Mouse (Mus musculus) MEL (cell line): ENCODE data around the gene Dnah6.

Experiments
- BHLHE40 ChIP-seq: IDR thresholded peaks from 2 replicates; pipeline ENCODE4 v1.6.1; 2012; ENCODE audit warnings: low read depth, mild to moderate bottlenecking, inconsistent platforms, low read length, improper control_type of control experiment, borderline replicate concordance
- CTCF ChIP-seq, 3 experiments: IDR thresholded peaks in 2 of 3; conservative IDR thresholded peaks in 1 of 3; 2 replicates each; pipeline ENCODE4 v1.5.1; 2011 to 2012; ENCODE audit warnings: low read length in 3 of 3, low read depth in 2 of 3, mild to moderate bottlenecking in 2 of 3, improper control_type of control experiment in 1 of 3, inconsistent platforms in 1 of 3, mixed read lengths in 1 of 3, moderate library complexity in 1 of 3; ENCODE audit not compliant: control insufficient read depth in 1 of 3, insufficient read depth in 1 of 3, poor library complexity in 1 of 3, severe bottlenecking in 1 of 3
- EP300 ChIP-seq, 2 experiments: IDR thresholded peaks; 2 replicates each; pipeline ENCODE4 v1.6.1; 2011; ENCODE audit warnings: improper control_type of control experiment in 2 of 2, low read length in 2 of 2, low read depth in 1 of 2, mild to moderate bottlenecking in 1 of 2
- MAX ChIP-seq: IDR thresholded peaks from 2 replicates; pipeline ENCODE4 v1.6.1; 2011; ENCODE audit warnings: low read length, improper control_type of control experiment
- MYC ChIP-seq: IDR thresholded peaks from 2 replicates; pipeline ENCODE4 v1.6.1; 2011; ENCODE audit warnings: low read depth, mild to moderate bottlenecking, low read length, improper control_type of control experiment, moderate library complexity
- POLR2A ChIP-seq, 2 experiments: IDR thresholded peaks; 2 replicates each; pipeline ENCODE4 v1.6.1; 2011 to 2012; ENCODE audit warnings: low read length in 2 of 2, mild to moderate bottlenecking in 2 of 2, control low read depth in 1 of 2, improper control_type of control experiment in 1 of 2, low read depth in 1 of 2, moderate library complexity in 1 of 2; ENCODE audit not compliant: control insufficient read depth in 1 of 2, insufficient read depth in 1 of 2, poor library complexity in 1 of 2
- POLR2AphosphoS2 ChIP-seq: IDR thresholded peaks from 2 replicates; pipeline ENCODE4 v1.6.1; 2011; ENCODE audit warnings: low read length, improper control_type of control experiment
- TBP ChIP-seq: IDR thresholded peaks from 2 replicates; pipeline ENCODE4 v1.8.0; 2011; ENCODE audit warnings: low read depth, low read length, improper control_type of control experiment
- TCF12 ChIP-seq: IDR thresholded peaks from 2 replicates; pipeline ENCODE4 v1.6.1; 2014; ENCODE audit warnings: low read depth, mild to moderate bottlenecking, inconsistent platforms, low read length, improper control_type of control experiment, moderate library complexity
- UBTF ChIP-seq: IDR thresholded peaks from 2 replicates; pipeline ENCODE4 v1.6.1; 2012; ENCODE audit warnings: low read depth, mild to moderate bottlenecking, inconsistent platforms, low read length, improper control_type of control experiment, moderate library complexity, borderline replicate concordance; ENCODE audit not compliant: insufficient read depth
- ZNF384 ChIP-seq: IDR thresholded peaks from 2 replicates; pipeline ENCODE4 v1.6.1; 2012; ENCODE audit warnings: low read depth, mild to moderate bottlenecking, inconsistent platforms, low read length, improper control_type of control experiment

DNA sequence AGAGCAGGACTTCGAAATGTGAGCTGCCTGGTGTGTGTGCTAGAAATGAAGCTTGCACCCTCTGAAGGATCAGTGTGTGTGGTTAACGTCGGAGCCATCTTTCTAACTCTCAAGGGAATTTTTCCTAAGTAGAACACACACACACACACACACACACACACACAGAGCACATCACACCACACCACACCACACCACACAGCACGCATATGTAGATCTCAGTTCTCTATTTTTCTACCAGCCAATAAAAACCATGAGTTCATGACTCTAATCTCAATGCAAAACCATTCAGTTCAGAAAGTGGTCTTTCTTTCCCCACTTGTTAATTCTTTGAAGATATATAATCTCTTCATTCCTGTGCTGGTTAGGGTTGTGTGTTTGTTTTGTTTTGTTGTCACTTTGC lies 39.4 kb downstream of the Dnah6 start:
- no peak for TF ChIP-seq TBP
- no peak for TF ChIP-seq POLR2A (IDR thresholded peaks at IDR 0.05; ENCODE audit: control insufficient read depth in 1 of 2, insufficient read depth in 1 of 2, low read depth in 1 of 2, low read length in 2 of 2, poor library complexity in 1 of 2)
- TF ChIP-seq CTCF (IDR thresholded peaks at IDR 0.05 in 2 of 3, conservative IDR thresholded peaks at IDR 0.05 in 1 of 3; ENCODE audit: control insufficient read depth in 1 of 3, insufficient read depth in 1 of 3, low read depth in 2 of 3, low read length in 3 of 3, poor library complexity in 1 of 3, severe bottlenecking in 1 of 3), result no peak
- TF ChIP-seq POLR2AphosphoS2, result no peak
- TF ChIP-seq EP300 (IDR thresholded peaks at IDR 0.05; ENCODE audit: low read depth in 1 of 2, low read length in 2 of 2), result no peak
- no peak for TF ChIP-seq MAX
- TF ChIP-seq MYC, result no peak
- TF ChIP-seq BHLHE40, result no peak
- TF ChIP-seq UBTF, result no peak
- TF ChIP-seq ZNF384, result no peak
- TF ChIP-seq TCF12, result no peak
